Mouse (Mus musculus): ENCODE data around the gene Trp53.
"Not testable (repeated sequence)": the region's sequence is repeated elsewhere in the genome, so short reads cannot be mapped to it uniquely, and the experiment has no call there.

Gene Trp53

DNA sequence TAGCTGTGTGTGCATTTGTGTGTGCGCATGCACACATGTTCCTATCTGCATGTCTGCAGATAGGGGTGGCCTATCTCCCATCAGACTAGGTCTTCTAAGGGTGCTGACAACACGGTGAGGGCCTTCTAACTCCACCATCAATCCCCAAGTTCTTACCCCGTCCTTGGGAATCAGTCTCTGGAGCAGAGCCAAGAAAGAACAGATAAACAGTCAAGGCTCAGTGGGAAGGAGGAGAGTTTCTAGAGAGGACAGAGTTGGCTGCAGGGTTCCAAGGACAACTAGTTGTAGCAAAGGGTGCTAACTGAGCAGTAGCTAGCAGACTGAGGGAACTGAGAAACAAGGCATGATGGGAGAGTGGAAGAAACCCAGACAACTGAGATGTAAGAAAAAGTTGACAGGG, 21.6 kb downstream of the Trp53 start:
- DNase-seq (ENCODE audit: low read depth) = no peak

DNA sequence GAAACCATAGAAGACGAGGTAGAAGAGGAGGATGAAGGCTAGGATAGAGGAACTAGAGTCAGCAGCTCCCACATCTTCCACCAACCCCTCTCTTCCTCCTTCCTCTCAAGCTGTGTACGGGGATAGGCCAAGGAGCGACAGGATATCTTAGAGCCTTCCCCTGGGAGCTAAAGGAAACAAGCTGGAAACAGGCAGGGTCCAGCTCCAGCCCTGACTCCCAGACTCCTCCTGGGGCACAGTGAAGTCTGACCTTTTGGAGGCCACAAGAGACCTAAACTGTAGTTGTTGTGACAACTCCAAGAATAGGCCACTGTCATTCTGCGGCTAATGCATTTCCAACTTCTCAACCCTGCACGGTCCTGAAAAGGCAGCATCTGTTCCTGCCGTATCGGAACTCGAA, 23.4 kb downstream of the Trp53 start:
- no peak for DNase-seq (ENCODE audit: low read depth)

DNA sequence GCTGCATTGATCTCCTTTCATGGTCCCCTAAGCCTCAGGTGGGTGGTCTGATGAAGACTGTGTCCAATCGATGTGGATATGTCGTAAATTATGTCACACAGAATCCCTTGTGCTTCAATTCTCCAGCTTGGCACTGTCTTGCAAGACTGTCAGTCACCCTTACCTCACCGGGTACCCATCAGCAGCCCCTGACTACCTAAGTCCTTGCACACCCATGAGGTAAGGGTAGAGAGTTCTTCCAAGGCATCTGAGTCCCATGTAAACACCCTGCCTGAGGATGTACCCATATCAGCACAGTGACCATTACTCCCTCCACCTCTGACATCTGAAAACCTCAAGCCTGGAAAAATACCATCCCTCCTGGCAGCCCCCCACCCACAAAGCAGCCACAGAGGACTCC, 24.2 kb downstream of the Trp53 start:
- DNase-seq (ENCODE audit: low read depth) = no peak

DNA sequence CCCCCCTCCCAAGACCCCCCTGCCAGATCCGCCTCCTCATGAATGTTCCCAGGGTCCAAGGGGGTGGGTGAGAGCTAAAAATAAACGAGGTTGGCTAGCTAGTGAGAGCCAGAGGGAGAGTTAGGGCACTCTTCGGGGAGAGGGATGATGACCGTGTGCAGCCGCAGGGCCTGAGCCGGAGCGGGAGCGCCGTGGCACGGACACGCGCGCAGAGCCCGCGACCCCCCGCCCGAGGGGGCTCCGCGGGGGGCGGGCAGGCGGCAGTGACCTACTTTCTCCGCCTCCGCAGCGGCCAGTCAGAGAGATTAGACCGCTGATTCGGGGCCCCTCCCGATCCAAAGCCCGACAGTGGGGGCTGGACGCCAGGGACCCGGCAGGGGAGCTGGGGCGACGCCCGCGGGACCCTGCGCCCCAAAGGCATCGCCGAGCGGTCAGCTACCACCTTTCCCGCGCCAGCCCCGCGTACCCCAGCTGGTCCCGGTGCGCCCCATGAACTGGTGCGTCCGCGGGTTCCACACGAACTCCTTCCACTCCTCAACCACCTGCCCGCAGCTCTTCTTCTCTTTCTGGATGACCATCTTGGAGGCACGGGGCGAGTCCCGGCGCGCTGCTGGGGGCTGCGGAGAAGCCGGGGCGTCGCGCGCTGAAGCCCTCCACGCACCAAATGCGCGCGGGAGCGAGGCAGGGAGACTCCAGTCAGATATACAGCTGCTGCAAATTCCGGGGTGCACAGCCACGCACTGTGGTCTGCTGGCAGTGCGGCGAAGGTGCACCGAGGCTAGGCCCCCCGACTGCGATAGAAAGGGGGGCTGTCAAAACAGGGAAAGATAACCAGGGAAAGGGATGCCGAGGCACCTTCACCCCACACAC, 24.9 kb downstream of the Trp53 start:
- DNase-seq (ENCODE audit: low read depth) = no peak

DNA sequence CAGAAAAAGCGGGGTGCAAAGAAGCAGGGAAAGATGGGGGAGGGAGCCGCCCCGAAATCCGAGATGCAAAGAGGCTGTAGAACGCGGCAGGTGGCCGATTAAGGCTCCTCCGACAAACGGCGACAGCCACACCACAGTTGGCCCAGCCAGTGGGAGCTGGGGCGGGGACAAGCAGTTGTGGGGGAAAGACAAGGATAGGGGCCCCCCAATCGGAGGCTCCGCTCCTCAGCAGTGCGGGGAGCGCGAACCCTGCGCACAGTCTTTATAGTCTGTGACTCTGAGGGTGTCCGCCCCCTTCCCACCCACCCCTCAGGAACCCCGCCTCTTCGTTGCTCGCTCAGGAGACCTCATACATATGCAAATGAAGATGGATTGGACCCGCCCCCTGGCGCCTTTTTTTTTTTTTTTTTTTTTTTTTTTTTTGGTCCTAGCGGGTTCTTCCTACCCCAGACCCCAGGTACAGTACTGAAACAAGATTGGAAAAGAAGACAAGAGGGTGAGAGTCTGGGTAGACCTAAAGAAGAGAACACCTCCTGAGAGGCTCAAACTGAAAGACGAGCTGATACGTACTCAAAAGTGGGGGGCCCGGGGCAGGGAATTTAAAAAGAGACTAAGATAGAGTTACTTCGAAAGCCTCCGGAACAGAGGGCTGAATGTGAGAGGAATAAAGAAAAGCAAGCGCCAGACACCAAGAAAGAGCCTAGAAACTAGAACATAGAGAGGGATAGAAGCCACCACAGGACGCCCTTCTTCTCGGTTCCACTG, 25.7 kb downstream of the Trp53 start, which contains the start of gene Atp1b2:
TSS of gene Atp1b2 (minus strand) at position 217 of the 765 bp plus-strand sequence.
- peak; percentile 93 for DNase-seq (ENCODE audit: low read depth)

DNA sequence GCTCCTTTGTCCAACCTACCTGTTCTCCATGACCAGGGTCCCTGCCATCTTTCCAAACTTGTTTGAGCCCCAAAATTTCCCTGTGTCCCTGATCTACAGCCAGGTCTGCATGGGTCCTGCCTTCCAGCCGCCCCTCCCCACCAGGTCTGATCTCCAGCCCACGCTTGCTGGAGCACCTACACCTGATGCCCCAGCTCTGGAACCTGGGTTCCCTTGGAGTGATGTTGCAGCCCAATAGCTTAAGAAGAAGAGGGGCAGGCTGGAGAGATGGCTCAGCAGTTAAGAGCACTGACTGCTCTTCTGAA, 26.3 kb downstream of the Trp53 start:
- DNase-seq (ENCODE audit: low read depth) = no peak

DNA sequence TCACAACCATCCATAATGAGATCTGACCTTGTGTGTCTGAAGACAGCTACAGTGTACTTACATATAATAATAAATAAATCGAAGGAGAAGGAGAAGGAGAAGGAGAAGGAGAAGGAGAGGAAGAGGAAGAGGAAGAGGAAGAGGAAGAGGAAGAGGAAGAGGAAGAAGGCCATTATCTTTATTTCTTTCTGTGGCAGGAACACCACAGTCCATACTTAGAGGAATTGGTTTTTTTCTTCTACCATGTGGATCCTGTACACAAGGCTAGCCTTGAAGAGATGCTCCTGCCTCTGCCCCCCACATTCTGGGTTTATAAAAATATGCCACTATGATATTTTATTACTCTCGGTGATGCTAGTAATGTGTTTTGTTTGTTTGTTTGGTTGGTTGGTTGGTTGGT, 26.7 kb downstream of the Trp53 start:
- no peak for DNase-seq (ENCODE audit: low read depth)

DNA sequence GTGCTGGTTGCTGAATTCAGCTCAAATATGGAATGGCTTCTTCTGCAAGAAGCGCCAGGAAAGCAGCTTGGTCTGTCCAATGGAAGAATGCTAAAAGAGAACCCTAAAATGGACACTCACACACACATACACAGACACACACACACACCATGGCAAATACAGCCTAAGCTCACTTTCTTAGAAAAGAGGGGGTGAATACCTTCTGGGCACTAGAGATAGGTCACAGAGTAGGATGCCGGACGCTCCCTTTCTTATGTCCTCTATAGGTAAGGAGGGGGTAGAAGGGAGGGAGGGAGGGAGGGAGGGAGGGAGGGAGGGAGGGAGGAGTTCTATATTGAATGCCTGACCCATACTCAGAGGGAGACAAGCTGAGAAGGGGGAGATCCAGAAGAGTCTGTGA, 28.4 kb downstream of the Trp53 start:
- no peak for DNase-seq (ENCODE audit: low read depth)

DNA sequence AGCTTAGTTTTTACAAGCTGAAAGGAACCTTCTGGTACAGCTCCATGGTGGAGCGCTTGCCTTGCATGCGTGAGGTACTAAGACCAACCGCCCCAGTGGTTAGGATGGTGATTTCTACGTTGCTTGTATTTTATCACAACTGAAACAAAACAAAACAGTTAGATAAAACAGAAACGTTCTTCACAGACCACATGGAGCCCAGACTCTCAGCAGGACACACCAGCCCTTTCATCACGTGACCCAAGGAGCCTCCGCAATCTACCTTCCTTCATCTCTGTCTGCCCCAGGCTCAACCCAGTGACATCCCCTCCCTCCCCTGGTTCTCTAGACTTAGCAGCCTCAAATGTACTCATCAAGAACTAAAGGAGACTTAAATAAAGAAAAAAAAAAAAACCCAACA, 29.3 kb downstream of the Trp53 start:
- DNase-seq (ENCODE audit: low read depth) = no peak

DNA sequence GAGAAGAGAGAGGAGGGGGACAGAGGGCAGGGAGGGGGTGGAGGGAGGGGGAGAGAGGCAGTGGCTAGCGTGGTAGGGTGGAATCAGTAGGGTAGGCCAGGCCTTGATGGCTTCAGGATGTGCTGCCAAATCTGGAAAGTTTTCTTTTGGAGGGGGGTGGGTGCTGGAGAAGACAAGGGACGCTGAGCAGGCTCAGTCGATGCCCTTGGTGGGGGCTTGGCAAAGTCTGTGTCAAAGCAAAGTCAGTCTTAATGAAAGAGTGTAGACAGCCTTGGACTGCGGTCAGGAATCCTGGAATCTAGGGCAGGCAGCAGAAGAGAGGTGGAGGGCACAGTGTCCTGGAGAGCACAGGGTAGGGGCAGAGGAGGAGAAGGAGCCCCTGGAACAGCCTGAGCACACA, 30.7 kb downstream of the Trp53 start:
- no peak for DNase-seq (ENCODE audit: low read depth)

DNA sequence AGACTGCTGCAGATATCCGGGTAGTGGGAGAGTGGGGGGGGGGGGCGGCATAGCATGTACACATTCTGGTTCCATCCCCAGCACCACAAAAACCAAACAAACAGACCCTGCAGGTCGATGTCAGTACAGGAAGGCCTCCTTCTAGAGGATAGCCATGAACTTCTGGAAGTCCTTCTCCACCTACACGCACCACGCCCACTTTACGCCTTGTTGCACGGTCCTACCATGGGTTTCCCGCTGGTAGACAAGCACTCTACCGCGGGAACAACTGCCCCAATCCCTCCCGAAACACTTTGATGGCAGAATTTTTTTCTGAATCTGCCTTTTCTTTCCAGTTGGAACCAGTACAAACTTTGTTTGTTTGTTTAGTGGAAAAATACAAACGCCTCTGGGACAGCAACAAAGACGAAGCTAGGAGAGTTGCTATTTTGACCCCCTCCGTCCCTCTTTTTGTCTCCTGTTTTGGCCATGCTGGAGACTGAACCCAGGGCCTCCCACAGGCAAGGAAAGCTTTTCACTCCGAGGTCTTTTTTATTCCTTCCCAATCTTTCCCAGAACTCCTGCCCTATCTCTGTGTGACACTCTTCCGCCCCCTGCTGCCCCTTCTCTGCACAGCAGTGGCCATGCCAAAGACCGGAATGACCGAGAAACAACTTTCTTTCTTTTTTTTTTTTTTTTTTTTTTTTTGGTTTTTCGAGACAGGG, 33.5 kb downstream of the Trp53 start:
- DNase-seq (ENCODE audit: low read depth) = no peak

DNA sequence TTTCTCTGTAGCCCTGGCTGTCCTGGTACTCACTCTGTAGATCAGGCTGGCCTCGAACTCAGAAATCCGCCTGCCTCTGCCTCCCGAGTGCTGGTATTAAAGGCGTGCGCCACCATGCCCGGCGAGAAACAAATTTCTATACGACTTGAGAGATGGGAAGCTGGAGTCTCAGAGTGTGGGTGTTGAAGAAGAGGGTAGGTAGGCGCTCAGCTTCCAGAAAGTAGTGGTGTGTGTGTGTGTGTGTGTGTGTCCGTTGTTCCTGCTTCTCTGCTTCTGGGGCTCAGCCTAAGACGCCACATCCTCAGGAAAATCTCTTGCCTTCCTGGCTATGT, 34.1 kb downstream of the Trp53 start:
- not testable (repeated sequence) for DNase-seq (ENCODE audit: low read depth)

DNA sequence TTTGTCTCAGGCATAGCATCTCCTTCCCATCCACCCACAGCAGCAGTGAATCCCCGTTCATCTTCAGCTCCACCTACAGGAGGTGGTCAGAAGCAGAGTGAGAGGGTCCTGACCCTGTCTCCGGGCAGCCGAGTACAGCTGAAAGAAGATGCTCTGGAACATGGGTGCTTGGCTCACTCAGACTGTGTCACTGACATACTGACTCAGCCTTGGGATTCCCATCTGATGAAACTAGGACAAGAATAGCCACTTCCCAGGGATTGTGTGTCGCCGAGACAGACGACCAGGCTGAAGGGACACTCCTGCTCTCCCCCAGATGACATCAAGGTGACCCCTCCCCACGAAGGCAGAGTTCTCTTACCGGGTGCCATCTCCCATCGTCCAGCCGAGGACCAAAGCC, 36.6 kb downstream of the Trp53 start:
- DNase-seq (ENCODE audit: low read depth) = no peak

DNA sequence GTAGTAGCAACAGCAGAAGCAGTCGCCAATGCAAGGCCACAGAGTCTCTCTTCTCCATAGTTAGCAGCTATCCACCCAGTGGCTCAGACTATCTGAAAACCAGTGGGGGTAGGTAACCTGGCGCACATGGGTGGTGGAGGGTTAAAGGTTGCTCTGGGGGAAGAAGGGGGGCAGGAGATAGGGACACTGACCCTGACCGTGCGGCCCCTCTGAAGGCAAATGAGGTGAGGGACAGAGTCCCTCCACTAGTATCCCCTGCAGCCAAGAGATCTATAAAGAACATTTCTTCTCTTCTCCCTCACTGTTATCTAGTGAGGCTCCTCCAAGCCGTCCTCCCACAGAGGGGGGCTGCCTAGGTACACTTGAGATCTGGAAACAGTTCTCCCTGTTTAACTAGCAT, 37.6 kb downstream of the Trp53 start, which contains the start of gene Shbg:
TSS of gene Shbg (minus strand) at position 101 of the 400 bp plus-strand sequence.
- DNase-seq (ENCODE audit: low read depth) = no peak

DNA sequence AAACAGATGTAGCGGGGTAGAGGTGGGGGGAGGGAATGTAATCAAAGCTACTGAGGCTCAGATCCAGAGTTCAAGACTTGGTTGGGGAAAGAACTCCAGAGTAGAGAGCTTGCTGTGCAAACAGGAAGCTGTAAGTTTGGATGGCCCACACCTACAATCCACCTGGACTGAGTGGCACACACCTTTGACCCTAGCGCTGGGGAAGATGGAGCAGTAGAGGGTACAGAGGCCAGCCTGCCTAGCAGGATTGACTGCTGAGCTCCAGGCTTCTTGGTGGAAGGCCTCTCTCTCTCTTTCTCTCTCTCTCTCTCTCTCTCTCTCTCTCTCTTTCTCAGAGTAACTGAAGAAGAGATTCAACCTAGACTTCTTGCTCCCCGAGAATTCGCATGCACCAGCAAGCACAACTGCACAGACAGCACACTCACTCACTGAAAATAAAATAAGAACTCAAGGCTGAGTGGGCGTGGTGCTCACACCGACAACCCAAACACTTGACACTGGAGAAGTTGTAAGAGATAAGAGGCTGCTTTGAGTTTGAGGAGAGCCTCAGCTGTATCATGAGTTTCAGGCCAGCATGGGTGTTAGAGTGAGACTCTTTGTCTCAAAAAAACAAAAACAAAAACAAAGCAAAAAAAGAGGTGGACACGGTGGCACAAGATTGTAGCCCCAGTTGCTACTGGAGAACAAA, 40.4 kb downstream of the Trp53 start:
- DNase-seq (ENCODE audit: low read depth) = no peak

DNA sequence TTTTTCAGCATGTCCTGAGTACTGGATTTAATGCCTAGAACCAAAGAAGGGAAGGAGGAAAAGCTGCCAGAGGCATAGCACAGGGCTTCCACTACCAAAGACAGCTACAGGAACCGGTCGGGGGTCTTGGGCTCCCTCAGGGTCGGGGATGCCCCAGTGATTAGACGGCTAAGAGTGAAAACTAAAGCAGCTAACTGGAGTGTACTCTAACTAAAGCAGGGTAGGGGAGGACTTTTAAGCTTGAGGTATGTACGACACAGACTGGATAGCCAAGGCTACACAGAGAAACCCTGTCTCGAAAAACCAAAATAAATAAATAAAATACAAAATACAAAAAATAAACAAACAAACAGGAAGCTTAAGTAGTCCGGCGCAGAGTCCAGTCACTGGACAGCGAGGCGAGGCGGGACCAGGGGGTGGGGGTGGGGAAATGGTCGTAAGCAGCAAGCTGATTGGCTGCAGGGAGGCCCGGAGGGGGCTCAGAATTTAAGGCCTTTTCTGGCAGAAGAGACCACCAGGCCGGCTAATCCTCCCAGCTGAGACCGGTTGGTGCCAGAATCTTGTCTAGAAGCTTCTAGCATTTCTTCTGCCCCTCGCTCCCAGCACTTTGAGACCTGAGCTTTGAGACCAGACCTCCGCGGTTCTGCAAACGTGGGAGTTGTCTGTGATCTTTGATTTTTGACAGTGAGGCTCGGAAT, 41.6 kb downstream of the Trp53 start, which contains the start of gene Sat2:
TSS of gene Sat2 (plus strand) at position 454 of the 698 bp plus-strand sequence.
- no peak for DNase-seq (ENCODE audit: low read depth)

DNA sequence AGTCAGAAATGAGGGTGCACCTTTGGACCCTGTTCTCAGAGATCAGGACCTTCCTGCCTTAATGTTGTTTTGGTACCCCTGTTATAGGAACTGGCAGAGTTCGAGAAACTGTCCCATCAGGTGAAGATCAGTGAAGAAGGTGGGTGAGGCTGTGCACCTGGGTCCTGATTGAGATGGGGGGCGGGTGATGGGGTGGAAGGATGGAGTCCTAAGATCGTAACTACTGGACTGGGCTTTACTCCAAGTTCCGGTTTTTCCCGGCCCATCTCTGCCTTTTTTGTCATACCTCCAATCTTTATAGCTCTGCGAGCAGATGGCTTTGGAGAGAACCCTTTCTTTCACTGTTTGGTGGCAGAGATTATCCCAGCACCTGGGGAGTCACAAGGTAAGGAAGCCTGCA, 42.2 kb downstream of the Trp53 start:
- no peak for DNase-seq (ENCODE audit: low read depth)

DNA sequence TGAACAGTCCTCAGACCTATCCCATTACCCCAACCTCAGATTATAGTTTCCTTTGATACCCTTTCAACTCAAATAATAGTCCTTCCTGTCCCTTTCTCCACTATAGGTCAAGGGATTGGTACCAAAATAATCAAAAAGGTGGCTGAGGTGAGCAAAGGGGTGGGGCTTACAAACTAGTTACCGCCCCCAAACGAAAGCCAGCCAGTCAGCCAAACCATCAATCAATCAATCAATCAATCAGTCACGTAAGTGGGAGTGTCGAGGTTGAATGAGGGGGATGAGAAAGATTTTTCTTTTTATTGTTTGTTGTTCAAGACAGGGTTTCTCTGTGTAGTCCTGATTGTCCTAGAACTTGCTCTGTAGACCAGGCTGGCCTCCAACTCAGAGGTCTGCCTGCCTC, 42.8 kb downstream of the Trp53 start:
- DNase-seq (ENCODE audit: low read depth) = no peak

DNA sequence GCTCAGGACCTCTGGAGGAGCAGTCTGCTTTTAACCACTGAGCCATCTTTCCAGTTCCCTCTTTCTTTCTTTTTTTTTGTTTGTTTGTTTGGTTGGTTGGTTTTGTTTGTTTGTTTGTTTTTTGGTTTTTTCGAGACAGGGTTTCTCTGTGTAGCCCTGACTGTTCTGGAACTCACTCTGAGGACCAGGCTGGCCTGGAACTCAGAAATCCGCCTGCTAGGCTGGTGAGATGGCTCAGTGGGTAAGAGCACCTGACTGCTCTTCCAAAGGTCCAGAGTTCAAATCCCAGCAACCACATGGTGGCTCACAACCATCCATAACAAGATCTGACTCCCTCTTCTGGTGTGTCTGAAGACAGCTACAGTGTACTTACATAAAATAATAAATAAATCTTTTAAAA, 44.2 kb downstream of the Trp53 start:
- DNase-seq (ENCODE audit: low read depth) = not testable (repeated sequence)

DNA sequence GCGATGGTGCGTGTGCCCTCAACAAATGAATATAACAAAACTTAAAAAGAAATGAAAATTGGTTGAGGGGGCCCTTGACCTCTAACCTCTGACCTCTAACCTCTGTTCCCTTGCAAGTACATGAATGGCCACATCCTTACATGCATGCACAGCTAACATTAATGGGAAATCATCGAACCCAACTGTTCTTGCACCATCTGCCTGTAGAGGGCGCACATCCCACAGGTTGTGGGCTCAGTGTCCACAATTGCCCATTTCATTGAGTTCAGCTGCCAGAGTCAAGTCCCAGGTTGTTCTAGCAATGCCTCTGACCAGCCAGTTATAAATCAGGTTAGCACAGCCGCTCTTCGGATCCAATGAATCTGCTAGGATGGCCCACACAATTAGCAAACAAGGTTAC, 48.1 kb downstream of the Trp53 start:
- peak; percentile 81 for DNase-seq (ENCODE audit: low read depth)

DNA sequence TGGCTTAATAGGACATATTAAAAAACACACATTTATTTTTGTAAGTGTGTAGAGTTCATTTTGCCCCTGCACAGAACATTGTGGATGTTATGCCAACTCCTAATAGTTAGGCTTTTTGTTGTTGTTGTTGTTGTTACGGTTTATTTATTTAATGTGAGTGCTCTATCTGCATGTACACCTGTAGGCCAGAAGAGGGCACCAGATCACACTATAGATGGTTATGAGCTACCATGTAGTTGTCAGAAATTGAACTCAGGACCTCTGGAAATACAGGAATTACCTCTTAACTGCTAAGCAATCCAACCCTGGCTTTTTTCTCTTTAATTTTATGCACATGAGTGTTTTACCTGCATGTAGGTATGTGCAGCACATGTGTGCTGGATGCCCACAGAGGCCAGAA, 49.6 kb downstream of the Trp53 start:
- DNase-seq (ENCODE audit: low read depth) = peak; percentile 39

All from c-Kit-positive CD71-positive TER-119-negative erythroid progenitor cells, embryonic 14.5 days (primary cell).